Comparison of ENCODE assay signal across 9 mouse cellular contexts in genomic region chr19:53726340-53726739, GRCm38 (mm10). TPM values are rescaled to one million over a fixed set of nuclear protein-coding genes. Genes with fewer than 3 reads are reported as not detected.
DNase-seq lines count a peak whose midpoint lies in the region; ATAC-seq and TF ChIP-seq lines count a peak whose summit lies in the region.
"Had no signal": no experiment of that assay in that cellular context is flagged by ENCODE, and none has a peak within 500 bp of the region (broad histone marks: within the 10 kb centered on the region; RNA-seq: fewer than 3 reads in every experiment).

No protein-coding gene starts in this region.

- intact Hi-C loops in left cerebral cortex, adult 2 months (cut with DNase I) = no loop called here
- intact Hi-C loops in left cerebral cortex, postnatal 25 days (cut with DNase I) = loop anchor here (2.0 kb wide), 1 partner anchor 78 kb away; no protein-coding TSS in a partner anchor

- DNase-seq in forebrain, embryonic 14.5 days (ENCODE audit: low spot score) = peak; percentile 27
- no peak for DNase-seq in left cerebral cortex, adult 2 months (ENCODE audit: extremely low spot score in 1 of 2, low spot score in 2 of 2)
- DNase-seq in left cerebral cortex, postnatal 25 days (ENCODE audit: low spot score in 2 of 2) = no peak
- DNase-seq in heart, postnatal 0 days (ENCODE audit: low spot score) = peak; percentile 51
- DNase-seq in retina, embryonic 14.5 days (ENCODE audit: low spot score) = peak; percentile 52
- DNase-seq in forebrain, embryonic 10.5 days (ENCODE audit: extremely low spot score, low spot score) = no peak
- DNase-seq: cerebellum, adult 8-10 months had no signal

- no peak overlapping the region for H3K4me3 ChIP-seq in forebrain, embryonic 14.5 days (ENCODE audit: low read depth, low read length)
- H3K4me3 ChIP-seq in forebrain, embryonic 13.5 days = no peak overlapping the region
- H3K4me3 ChIP-seq in left cerebral cortex, adult 2 months = no peak overlapping the region
- H3K4me3 ChIP-seq in heart, postnatal 0 days (ENCODE audit: low read depth, low read length) = no peak overlapping the region
- no peak overlapping the region for H3K4me3 ChIP-seq in forebrain, embryonic 10.5 days

- H3K27ac ChIP-seq in forebrain, embryonic 14.5 days (ENCODE audit: low read depth, low read length) = no peak overlapping the region
- no peak overlapping the region for H3K27ac ChIP-seq in forebrain, embryonic 13.5 days
- H3K27ac ChIP-seq in left cerebral cortex, adult 2 months = no peak overlapping the region
- peak overlapping the region; percentile 78 for H3K27ac ChIP-seq in heart, postnatal 0 days (ENCODE audit: low read depth)
- no peak overlapping the region for H3K27ac ChIP-seq in forebrain, embryonic 10.5 days

- H3K9ac ChIP-seq in forebrain, embryonic 14.5 days (ENCODE audit: low read length) = no peak overlapping the region
- H3K9ac ChIP-seq in forebrain, embryonic 13.5 days = no peak overlapping the region
- 0 out of 2 replicates have a peak overlapping the region, but pooled peaks have one; percentile 12 for H3K9ac ChIP-seq in heart, postnatal 0 days (replicated peaks; ENCODE audit: low read depth, low read length)

- 45% methylated on average over 12 of the region's 12 CpGs for WGBS in forebrain, embryonic 14.5 days
- WGBS in forebrain, embryonic 13.5 days = 43% methylated on average over 12 of the region's 12 CpGs
- 31% methylated on average over 12 of the region's 12 CpGs for WGBS in heart, postnatal 0 days
- WGBS in forebrain, embryonic 10.5 days = 46% methylated on average over 12 of the region's 12 CpGs

- TF ChIP-seq EP300 in heart, postnatal 0 days (IDR thresholded peaks at IDR 0.05; ENCODE audit: low read depth) = no peak

- ATAC-seq in forebrain, embryonic 14.5 days = no peak
- ATAC-seq in forebrain, embryonic 13.5 days = no peak
- ATAC-seq in heart, postnatal 0 days (ENCODE audit: insufficient read depth, low read depth) = peak; percentile 12
- no peak for ATAC-seq in inflammation-experienced regulatory T-cells, adult 6 months

- no peaks in the 10 kb centered on the region for H3K4me1 ChIP-seq in forebrain, embryonic 14.5 days (ENCODE audit: control insufficient read depth, insufficient read depth, low read length)
- H3K4me1 ChIP-seq in forebrain, embryonic 13.5 days = no peaks in the 10 kb centered on the region
- H3K4me1 ChIP-seq in heart, postnatal 0 days (ENCODE audit: control insufficient read depth, insufficient read depth) = peaks cover 48% of the 10 kb centered on the region
- peaks cover 10% of the 10 kb centered on the region; the same call in 1 of the 2 replicates for H3K4me1 ChIP-seq in forebrain, embryonic 10.5 days

- no peaks in the 10 kb centered on the region for H3K27me3 ChIP-seq in forebrain, embryonic 14.5 days (replicated peaks; ENCODE audit: control insufficient read depth, insufficient read depth, low read length)
- H3K27me3 ChIP-seq in forebrain, embryonic 13.5 days = no peaks in the 10 kb centered on the region
- H3K27me3 ChIP-seq in heart, postnatal 0 days (ENCODE audit: control insufficient read depth, insufficient read depth, low read length) = no peaks in the 10 kb centered on the region
- no peaks in the 10 kb centered on the region for H3K27me3 ChIP-seq in forebrain, embryonic 10.5 days (ENCODE audit: poor library complexity, severe bottlenecking)

- no peaks in the 10 kb centered on the region for H3K9me3 ChIP-seq in forebrain, embryonic 14.5 days (replicated peaks; ENCODE audit: control insufficient read depth, low read length)
- no peaks in the 10 kb centered on the region for H3K9me3 ChIP-seq in forebrain, embryonic 13.5 days (replicated peaks)
- no peaks in the 10 kb centered on the region for H3K9me3 ChIP-seq in heart, postnatal 0 days (replicated peaks; ENCODE audit: control insufficient read depth, low read length)
- H3K9me3 ChIP-seq in forebrain, embryonic 10.5 days = no peaks in the 10 kb centered on the region

- no peak overlapping the region for H3K4me2 ChIP-seq in forebrain, embryonic 14.5 days (ENCODE audit: low read length)
- no peak overlapping the region for H3K4me2 ChIP-seq in forebrain, embryonic 13.5 days
- H3K4me2 ChIP-seq in heart, postnatal 0 days (ENCODE audit: low read depth, low read length) = peak overlapping the region; percentile 32

- TF ChIP-seq CTCF in left cerebral cortex, adult 2 months (IDR thresholded peaks at IDR 0.05) = peak; percentile 10; the same call in 1 of the 2 replicates
- TF ChIP-seq CTCF in heart, postnatal 0 days (IDR thresholded peaks at IDR 0.05; ENCODE audit: low read depth) = peak; percentile 31; the same call in 1 of the 2 replicates

- H3K36me3 ChIP-seq in forebrain, embryonic 14.5 days (ENCODE audit: control insufficient read depth, insufficient read depth, low read length) = no peaks in the 10 kb centered on the region
- H3K36me3 ChIP-seq in forebrain, embryonic 13.5 days (ENCODE audit: poor library complexity, severe bottlenecking) = no peaks in the 10 kb centered on the region
- H3K36me3 ChIP-seq in heart, postnatal 0 days (replicated peaks; ENCODE audit: control insufficient read depth, insufficient read depth, low read length) = 0 out of 2 replicates have a peak, but pooled peaks cover 4% of the 10 kb centered on the region
- H3K36me3 ChIP-seq in forebrain, embryonic 10.5 days (replicated peaks) = no peaks in the 10 kb centered on the region

RNA-seq across cellular contexts. Expression of gene Rbm20, which starts 49.2 kb away (rescaled TPM):
- polyA plus RNA-seq in forebrain, embryonic 14.5 days (2014; fragmentation: Nextera tagmentation; extraction: Ambion mirVana) = 4.4 and 4.7 TPM in 2 replicates
- polyA plus RNA-seq in forebrain, embryonic 13.5 days (2015; fragmentation: Nextera tagmentation; extraction: Ambion mirVana) = 5.8 and 7.9 TPM in 2 replicates
- total RNA-seq in left cerebral cortex, adult 2 months (2021) = 1 to 10 TPM; 4.0 to 5.8 TPM
- 1 to 10 TPM; 4.1 to 4.9 TPM for total RNA-seq in left cerebral cortex, postnatal 25 days (2021)
- 328 and 340 TPM in 2 replicates for total RNA-seq in heart, postnatal 0 days (2014; rRNA removed; ENCODE audit: low replicate concordance)
- polyA plus RNA-seq in heart, postnatal 0 days (2015; fragmentation: Nextera tagmentation; extraction: Ambion mirVana) = 58.5 and 65.2 TPM in 2 replicates
- polyA plus RNA-seq in forebrain, embryonic 10.5 days (2016; fragmentation: Nextera tagmentation; extraction: Ambion mirVana) = 0.97 and 1.6 TPM in 2 replicates
- under 1 TPM; 0.15 to 0.20 (median 0.15) TPM for polyA plus RNA-seq in inflammation-experienced regulatory T-cells, adult 6 months (2017; shearing (Covaris generic))

Comparison
In these comparisons a context has a peak if more than half of its experiments do, and no peak if none do; other contexts are left out.
1. DNase-seq: peak in forebrain, embryonic 14.5 days (single experiment), heart, postnatal 0 days (single experiment) and retina, embryonic 14.5 days (single experiment); none in left cerebral cortex, adult 2 months (0 of 2), left cerebral cortex, postnatal 25 days (0 of 2) and forebrain, embryonic 10.5 days (single experiment).